8 mouse cellular contexts compared by ENCODE assay signal in the genomic region with DNA sequence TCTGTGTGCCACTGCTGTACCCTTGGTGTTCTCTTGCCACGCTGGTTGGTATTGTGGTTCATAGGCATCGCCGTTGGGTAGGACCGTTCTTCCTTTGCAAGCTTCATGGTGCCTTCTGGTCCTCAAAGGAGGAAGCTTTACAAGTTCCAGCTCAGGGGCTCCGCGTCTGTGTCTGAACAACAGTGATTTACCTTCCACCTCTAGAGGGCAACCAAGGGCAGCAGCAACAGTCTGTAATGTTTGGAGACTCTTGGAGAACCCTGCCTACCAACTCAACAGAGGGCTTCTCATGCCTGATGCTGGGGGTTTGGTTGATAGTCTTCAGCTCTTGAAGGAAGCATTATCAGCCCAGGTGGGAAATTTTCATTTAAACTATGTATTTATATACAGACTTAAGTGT. TPM values are rescaled to one million over a fixed set of nuclear protein-coding genes. Genes with fewer than 3 reads are reported as not detected.
DNase-seq lines count a peak whose midpoint lies in the region; ATAC-seq and TF ChIP-seq lines count a peak whose summit lies in the region.
"Had no signal": no experiment of that assay in that cellular context is flagged by ENCODE, and none has a peak within 500 bp of the region (broad histone marks: within the 10 kb centered on the region; RNA-seq: fewer than 3 reads in every experiment).

No protein-coding gene starts in this region.

- no peaks in the 10 kb centered on the region for H3K36me3 ChIP-seq in kidney, postnatal 0 days (ENCODE audit: insufficient read depth, low read length)
- H3K36me3 ChIP-seq: heart, embryonic 13.5 days had no signal

- no peak for TF ChIP-seq POLR2A in lung, adult 2 months (IDR thresholded peaks at IDR 0.05; ENCODE audit: borderline replicate concordance, extremely low read depth, low read depth, low read length)

- H3K27ac ChIP-seq in kidney, postnatal 0 days = no peak overlapping the region
- H3K27ac ChIP-seq: heart, embryonic 13.5 days had no signal

- H3K4me2 ChIP-seq in kidney, postnatal 0 days (ENCODE audit: low read length) = no peak overlapping the region

- peak; percentile 26 for DNase-seq in urinary bladder, postnatal 25 days (ENCODE audit: low spot score)
- DNase-seq in urinary bladder, adult 2 months (ENCODE audit: low spot score) = no peak
- DNase-seq in adrenal gland, postnatal 10 days = peak; percentile 66
- DNase-seq in embryo, embryonic 11 days = peak; percentile 46
- DNase-seq in kidney, postnatal 0 days (ENCODE audit: low spot score) = peak; percentile 51
- DNase-seq in lung, adult 2 months = peak; percentile 20
- peak; percentile 50 to 66 for DNase-seq in spleen, postnatal 36 days (ENCODE audit: low spot score in 2 of 2)

- WGBS in kidney, postnatal 0 days = 80% methylated on average over 6 of the region's 6 CpGs
- 66% methylated on average over 6 of the region's 6 CpGs for WGBS in lung, adult 2 months

- no peak overlapping the region for H3K4me3 ChIP-seq in kidney, postnatal 0 days (replicated peaks; ENCODE audit: low read depth, low read length)
- H3K4me3 ChIP-seq in lung, adult 2 months (replicated peaks; ENCODE audit: extremely low read depth, low read depth, low read length) = no peak overlapping the region
- H3K4me3 ChIP-seq: heart, embryonic 13.5 days had no signal

- peak; percentile 73 for TF ChIP-seq CTCF in kidney, postnatal 0 days (IDR thresholded peaks at IDR 0.05; ENCODE audit: low read depth)
- peak; percentile 36 for TF ChIP-seq CTCF in lung, adult 2 months (IDR thresholded peaks at IDR 0.05; ENCODE audit: insufficient read depth, low read length)

- no peak overlapping the region for H3K9ac ChIP-seq in kidney, postnatal 0 days (ENCODE audit: low read depth, low read length)
- H3K9ac ChIP-seq: heart, embryonic 13.5 days had no signal

- no peaks in the 10 kb centered on the region for H3K9me3 ChIP-seq in kidney, postnatal 0 days (replicated peaks; ENCODE audit: low read length)
- H3K9me3 ChIP-seq: heart, embryonic 13.5 days had no signal

- no peaks in the 10 kb centered on the region for H3K27me3 ChIP-seq in kidney, postnatal 0 days (ENCODE audit: insufficient read depth, low read length)
- H3K27me3 ChIP-seq: heart, embryonic 13.5 days had no signal

- H3K4me1 ChIP-seq in kidney, postnatal 0 days (replicated peaks; ENCODE audit: insufficient read depth, low read length) = no peaks in the 10 kb centered on the region
- H3K4me1 ChIP-seq in lung, adult 2 months (ENCODE audit: control insufficient read depth, insufficient read depth, low read length) = no peaks in the 10 kb centered on the region

- no peak for ATAC-seq in kidney, postnatal 0 days (replicated peaks; ENCODE audit: low FRiP score, low read depth)

RNA-seq across cellular contexts. Expression of gene Gabrr1, which starts 7.8 kb away (rescaled TPM):
- polyA plus RNA-seq in urinary bladder, adult 2 months (2012; rRNA removed) = 0.10 TPM in 1 of 2 replicates, not detected in the other
- under 1 TPM in 1 of 2 experiments, not detected in 1; 0.15 TPM for total RNA-seq in adrenal gland, postnatal 10 days (2021)
- polyA plus RNA-seq in kidney, postnatal 0 days (2015; fragmentation: Nextera tagmentation; extraction: Ambion mirVana) = not detected in 2 replicates
- 0.06 TPM in 1 of 2 replicates, not detected in the other for polyA plus RNA-seq in lung, adult 2 months (2012; rRNA removed)
